Mouse (Mus musculus): ENCODE measurements around the gene Hdac7.
"Not testable (repeated sequence)": the region's sequence is repeated elsewhere in the genome, so short reads cannot be mapped to it uniquely, and the experiment has no call there.

Gene Hdac7

GRCm38 (mm10) chr15:97844037-97845034 is at the start of gene Hdac7:
Gene Hdac7, minus strand, starts transcription at chr15:97844502.
- DNase-seq, result no peak

- DNase-seq, result no peak
These were observed 48.2 kb upstream of the Hdac7 start for GRCm38 (mm10) chr15:97892506-97892905.

- DNase-seq, result no peak
These were observed 46.1 kb upstream of the Hdac7 start for GRCm38 (mm10) chr15:97890450-97890849.

GRCm38 (mm10) chr15:97890017-97890416 is 45.7 kb upstream of the Hdac7 start:
- DNase-seq, result no peak

- DNase-seq, result no peak
These were observed 43.3 kb upstream of the Hdac7 start for GRCm38 (mm10) chr15:97887541-97888016.

GRCm38 (mm10) chr15:97881423-97881822 is 37.1 kb upstream of the Hdac7 start:
- no peak for DNase-seq

- DNase-seq, result no peak
These were observed 36.1 kb upstream of the Hdac7 start for GRCm38 (mm10) chr15:97880441-97880840.

- DNase-seq, result no peak
These were observed 34.5 kb upstream of the Hdac7 start for GRCm38 (mm10) chr15:97878696-97879328.

- no peak for DNase-seq
These were observed 31.5 kb upstream of the Hdac7 start for GRCm38 (mm10) chr15:97875784-97876183.

- no peak for DNase-seq
These were observed 29.4 kb upstream of the Hdac7 start for GRCm38 (mm10) chr15:97873717-97874116.

GRCm38 (mm10) chr15:97872161-97872560 is 27.9 kb upstream of the Hdac7 start:
- no peak for DNase-seq

- DNase-seq, result no peak
These were observed 27.0 kb upstream of the Hdac7 start for GRCm38 (mm10) chr15:97871055-97872030.

GRCm38 (mm10) chr15:97870116-97870515 is 25.8 kb upstream of the Hdac7 start:
- DNase-seq, result not testable (repeated sequence)

GRCm38 (mm10) chr15:97868985-97869384 is 24.7 kb upstream of the Hdac7 start:
- DNase-seq, result no peak

GRCm38 (mm10) chr15:97865988-97866387 is 21.7 kb upstream of the Hdac7 start:
- no peak for DNase-seq

- no peak for DNase-seq
These were observed 20.9 kb upstream of the Hdac7 start for GRCm38 (mm10) chr15:97865175-97865574.

GRCm38 (mm10) chr15:97864361-97865045 is 20.2 kb upstream of the Hdac7 start:
- DNase-seq, result no peak

- DNase-seq, result no peak
These were observed 19.2 kb upstream of the Hdac7 start for GRCm38 (mm10) chr15:97863494-97863881.

GRCm38 (mm10) chr15:97862881-97863493 is 18.7 kb upstream of the Hdac7 start:
- DNase-seq, result no peak

- DNase-seq, result no peak
These were observed 16.1 kb upstream of the Hdac7 start for GRCm38 (mm10) chr15:97860353-97860752.

- DNase-seq, result no peak
These were observed 14.1 kb upstream of the Hdac7 start for GRCm38 (mm10) chr15:97858431-97858830.

- no peak for DNase-seq
These were observed 10.2 kb upstream of the Hdac7 start for GRCm38 (mm10) chr15:97854551-97854950.

Measured in right cerebral cortex, postnatal 4 days (tissue).